Mouse (Mus musculus) testis, postnatal 10 days (tissue): ENCODE data around the gene Pgd.
A peak's percentile ranks its signal among the peaks of the same experiment; 100 is the strongest.
"Not testable (repeated sequence)": the region's sequence is repeated elsewhere in the genome, so short reads cannot be mapped to it uniquely, and the experiment has no call there.

ENCODE experiments used
- DNase-seq: peaks from one replicate; pipeline ENCODE4 v3.0.0; 2021; ENCODE audit warnings: low spot score

The Pgd gene

DNA sequence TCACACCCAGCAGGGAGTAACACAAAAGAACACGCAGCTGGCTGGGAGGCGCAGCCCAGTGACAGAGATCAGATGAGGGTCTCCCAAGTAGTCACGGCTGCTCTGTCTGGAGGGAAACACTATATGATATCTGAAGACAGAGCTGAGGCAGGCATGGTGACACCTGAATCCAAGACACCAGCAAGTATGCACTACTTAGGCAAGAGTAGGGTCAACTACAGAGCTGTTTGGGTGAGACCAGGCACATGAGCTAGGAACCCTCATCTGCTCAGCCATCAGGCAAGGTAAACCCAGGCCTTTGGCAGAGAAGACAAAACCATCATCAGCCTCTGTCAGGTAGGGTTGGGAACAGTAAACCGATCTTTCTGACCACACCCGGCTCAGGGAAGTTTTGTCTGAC is 33.2 kb downstream of the Pgd start:
- DNase-seq: no peak

DNA sequence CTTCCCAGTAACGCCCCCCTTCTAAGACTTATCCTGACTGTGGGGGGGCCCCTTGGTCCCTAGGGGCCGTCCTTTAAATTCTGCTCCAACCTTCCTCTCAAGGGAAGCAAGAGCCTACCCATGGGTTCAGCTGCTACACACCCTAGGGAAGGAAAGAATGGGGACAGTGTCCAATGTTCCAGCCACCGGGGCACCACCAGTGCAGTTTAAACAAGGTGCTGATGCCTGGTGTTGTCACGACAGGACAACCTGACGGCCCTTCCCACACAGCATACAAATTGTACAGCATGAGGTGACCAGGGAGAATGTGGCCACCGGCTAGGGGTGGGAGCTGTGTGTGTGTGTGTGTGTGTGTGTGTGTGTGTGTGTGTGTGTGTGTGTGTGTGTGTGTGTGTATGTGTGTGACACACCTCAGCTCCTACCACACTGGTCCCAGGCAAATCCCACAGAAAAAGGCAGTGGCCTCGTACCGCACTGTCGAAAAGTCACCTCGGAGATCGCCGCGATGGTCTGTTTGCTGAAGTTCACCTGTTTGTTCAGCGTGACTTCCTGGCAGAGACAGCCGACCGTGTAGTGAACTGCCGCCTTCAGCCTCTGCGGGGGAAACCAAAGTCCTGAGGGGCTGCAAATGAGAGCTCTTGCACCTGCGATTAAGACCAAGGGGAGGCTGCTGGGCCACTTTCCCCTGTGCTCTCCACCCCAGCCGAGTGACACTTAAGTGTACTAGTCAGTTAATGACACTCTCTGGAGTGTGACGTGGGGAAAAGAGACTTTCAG is 34.6 kb downstream of the Pgd start:
- no peak for DNase-seq

DNA sequence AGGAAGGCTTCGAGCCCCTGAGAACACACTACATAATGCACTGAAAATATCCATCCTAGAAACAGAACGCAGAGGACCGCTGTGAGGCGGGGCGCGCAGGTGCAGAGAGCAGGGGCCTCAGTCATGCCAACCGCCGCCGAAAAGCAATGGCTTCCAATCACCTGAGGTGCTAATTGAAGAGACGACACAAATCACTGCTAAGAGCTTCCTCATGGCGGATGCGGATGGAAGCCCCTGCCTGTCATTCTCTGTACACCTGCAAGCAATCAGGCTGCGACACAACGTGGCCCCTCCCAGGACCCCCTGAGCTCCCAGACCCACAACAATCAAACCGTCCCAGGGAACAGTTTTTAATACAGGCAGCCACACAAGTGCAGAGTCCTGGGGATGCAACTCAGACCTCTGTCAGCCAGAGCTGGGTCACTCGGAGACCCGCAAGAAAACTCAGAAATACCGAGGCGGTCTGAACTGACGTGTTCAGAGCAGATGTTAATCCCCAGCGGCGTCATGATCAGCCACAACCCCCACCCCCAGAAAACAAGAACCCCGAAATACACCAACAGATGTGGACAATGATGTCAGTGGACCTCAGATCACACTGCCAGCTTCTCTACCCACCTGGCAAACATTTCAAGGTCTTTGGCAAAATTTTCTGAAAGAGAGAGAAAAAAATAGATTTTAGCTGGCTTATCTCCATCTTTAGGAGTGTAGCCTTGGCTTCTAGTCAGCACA is 35.4 kb downstream of the Pgd start:
- no peak for DNase-seq

DNA sequence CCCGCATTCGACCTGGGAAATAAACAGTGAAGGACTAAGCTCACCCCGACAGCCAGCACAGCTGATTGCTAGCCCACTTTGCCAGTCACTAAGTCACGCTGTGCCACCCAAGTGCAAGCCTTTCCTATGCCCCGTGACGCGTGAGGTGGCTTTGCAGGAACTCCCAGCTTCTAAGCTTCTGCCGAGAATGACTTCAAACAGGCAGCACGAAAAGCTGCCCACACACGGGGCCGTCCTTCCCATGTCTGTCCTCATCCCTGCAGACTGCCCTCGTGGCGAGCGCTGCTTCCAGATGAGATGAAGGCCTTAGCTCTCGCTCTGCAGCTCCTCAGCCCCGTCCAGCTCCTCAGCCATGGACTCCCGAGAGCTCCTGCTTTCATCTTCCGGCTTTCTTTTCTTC is 38.1 kb downstream of the Pgd start:
- DNase-seq: no peak

DNA sequence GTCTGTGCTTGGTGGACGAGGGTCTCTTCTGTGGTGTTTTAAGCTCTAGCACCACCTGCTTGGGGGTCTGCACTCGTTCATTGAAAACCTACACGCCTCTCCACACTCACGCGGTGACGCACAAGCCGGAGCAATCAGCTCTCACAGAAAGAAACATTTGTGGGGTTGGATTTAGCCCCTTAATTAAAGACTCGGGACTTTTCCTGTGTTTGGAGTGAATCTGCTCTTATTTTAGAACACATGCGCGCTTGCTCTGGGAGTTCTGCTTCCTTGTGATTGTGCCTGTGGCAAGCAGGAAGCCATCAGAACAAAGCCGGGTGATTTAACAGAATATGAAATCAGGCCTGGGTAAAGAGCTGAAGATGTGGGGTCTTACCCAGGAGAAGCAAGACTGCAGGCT is 39.9 kb downstream of the Pgd start, which contains the start of gene Cort:
Gene Cort, minus strand, starts transcription at position 101 of the 400 bp plus-strand sequence.
- DNase-seq: no peak

DNA sequence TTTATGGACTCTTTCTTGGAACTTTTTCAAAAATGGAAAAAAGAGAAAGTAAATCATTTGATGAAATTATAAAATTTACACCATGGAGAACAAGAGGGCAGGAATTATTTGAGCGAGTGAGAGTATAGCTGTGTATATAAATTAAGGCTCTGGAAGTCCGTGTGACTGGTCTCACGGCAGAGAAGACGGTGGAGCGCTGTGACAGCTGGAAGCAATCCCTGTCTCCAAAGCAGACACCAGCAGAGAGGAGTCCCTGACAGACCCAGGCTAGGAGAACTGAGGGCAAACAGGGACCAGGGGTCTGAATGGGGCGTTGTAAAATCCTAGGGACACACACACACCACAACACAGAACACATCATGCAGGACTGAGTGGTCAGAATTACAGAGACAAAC is 40.5 kb downstream of the Pgd start:
- DNase-seq: no peak

DNA sequence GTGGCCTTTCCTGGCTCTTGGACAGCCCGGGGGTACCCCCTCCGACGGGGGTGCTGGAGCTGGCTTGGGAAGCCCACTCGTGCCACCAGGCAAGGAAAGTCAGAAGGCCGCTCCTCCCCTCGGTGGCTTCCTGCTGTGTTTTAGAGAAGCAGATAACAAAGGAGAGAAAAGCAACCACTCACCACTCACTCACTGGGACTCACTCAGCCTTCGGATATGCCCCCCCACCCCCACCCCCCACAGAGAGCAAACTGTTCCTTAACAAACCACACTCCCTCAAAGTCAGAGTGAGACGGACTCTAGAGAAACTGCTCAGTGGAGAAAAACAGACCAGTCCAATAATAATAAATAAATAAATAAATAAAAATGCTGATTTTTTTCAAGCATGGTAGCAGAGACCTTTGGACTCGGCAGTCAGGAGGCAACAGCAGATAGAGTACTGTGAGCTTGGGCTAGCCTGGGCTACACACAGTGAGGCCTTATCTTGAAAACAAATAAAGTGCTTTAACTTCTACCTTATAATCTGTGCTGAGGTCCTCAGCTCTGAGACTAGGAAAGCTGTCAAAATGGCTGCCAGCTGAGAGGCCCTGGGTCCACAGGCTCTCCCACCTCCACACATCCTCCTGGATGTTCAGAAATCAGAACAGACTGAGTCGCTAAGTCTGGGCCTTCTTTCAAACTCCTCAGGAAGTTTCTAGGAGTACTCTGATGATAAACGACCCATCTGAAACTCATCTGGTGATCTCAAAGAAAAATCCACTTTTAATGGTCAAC is 41.0 kb downstream of the Pgd start:
- no peak for DNase-seq

DNA sequence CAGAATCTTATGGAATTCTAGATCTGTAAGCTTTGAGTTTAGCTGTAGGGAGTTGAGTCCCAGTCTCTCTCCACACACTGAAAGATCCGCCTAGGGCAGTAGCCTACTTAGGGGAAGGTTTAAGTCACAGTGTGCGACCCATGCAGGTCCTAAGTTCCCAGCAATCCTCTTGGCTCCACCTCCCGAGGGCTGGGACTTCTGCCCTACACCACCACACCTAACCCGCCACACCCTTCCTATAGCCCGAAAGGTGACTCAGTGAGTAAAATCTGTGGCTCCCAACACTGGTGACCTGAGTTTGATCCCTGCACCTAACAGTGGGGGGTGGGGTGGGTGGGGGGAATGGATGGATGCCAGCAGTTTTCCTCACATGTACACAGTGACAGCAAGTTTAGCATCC is 43.1 kb downstream of the Pgd start:
- no peak for DNase-seq

DNA sequence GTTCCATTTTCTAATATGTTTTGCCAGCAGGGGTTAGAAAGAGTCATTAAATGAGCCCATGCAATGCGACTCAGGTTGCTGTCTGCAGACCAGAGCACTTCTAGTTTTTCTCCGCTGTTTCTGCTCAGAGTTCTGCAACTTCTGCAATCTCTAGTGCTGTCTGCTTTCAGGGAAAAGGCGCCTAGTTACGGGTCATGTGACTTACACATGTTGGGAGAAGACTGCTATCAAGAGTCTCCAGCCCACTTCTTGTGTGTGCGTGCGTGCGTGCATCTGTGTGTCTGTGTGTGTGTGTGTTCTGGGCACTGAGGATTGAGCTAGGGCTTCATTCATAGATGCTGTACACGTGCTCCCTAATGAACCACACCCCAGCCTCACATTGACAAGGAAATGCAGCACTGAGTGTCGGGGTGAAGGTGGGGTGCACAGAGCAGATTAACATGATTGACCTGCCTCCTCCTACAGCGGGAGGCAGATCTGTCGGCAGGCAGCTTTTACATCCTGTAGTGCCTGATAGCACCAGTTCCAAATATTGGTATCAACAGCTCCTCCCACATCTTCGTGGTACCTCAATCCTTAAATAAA is 46.5 kb downstream of the Pgd start:
- not testable (repeated sequence) for DNase-seq

DNA sequence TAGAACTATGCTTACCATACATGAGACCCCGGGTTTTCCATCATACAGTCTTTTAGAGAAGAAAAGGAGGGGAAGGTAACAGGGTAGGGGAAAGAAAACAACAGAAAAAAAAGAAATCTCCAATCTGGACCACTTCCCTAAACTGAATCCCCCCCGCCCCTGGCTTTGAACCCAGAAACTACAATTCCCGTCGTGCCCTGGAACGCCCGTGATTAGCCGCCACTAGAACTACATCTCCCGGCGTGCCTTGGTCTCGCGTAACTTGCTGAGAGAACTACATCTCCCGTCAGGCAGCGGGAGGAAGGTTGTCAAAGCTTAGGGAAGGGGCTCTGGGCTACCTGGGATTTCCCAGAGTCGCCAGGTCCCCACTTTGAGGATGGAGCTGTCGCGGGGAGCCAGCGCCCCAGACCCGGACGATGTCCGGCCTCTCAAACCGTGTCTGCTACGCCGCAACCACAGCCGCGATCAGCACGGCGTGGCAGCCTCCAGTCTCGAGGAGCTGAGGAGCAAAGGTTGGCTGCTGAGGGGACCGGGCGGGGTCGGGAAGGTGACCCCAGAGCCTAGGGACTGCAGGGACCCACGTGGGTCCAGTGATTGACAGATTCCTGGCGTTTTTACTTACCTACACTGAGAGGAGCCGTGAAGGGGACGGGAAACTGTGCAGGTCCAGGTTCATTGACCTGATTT is 62.6 kb downstream of the Pgd start, which contains the start of gene Dffa:
Gene Dffa, plus strand, starts transcription at position 272 of the 687 bp plus-strand sequence.
- peak; percentile 94 for DNase-seq

DNA sequence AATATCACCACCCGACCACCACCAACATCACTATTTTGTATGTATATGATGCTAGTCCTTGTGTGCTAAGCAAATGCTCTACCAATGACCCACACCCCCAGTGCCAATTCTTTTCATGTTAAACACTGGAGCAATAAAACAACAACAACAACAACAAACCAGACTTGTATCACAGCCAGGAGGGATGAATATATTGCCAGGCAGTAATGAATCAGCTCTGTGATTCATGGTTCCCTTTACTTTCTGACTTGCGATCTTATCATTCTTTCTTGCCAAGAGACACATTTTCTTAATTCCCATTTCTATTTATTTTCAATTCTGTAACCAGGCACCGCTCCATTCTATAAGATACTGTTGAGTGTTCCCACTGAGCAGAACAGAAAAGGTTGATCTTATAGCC is 65.1 kb downstream of the Pgd start:
- DNase-seq: no peak

DNA sequence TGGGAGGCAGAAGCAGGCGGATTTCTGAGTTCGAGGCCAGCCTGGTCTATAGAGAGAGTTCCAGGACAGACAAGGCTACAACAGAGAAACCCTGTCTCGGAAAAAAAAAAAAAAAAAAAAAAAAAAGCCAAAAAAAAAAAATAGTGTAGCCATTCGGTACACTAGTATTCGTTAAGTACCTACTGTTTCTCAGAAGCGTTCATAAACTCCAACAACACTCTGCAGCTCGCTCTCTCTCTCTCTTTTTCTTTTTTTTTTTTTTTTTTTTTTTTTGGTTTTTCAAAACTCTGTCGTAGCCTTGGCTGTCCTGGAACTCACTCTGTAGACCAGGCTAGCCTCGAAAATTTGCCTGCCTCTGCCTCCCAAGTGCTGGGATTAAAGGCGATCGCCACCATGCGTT is 66.1 kb downstream of the Pgd start:
- not testable (repeated sequence) for DNase-seq
